Mouse (Mus musculus) kidney, adult 2 months (tissue): ENCODE data around the gene Ddc. TPM values are rescaled to one million over a fixed set of nuclear protein-coding genes. Genes with fewer than 3 reads are reported as not detected.

Experiments used
- DNase-seq: peaks from one replicate; pipeline ENCODE4 v3.0.0; 2021
- H3K27ac ChIP-seq: fragments of 200-500 bp; 2 replicates; pipeline ENCODE4 v1.5.1; 2012; ENCODE audit warnings: low read depth, low read length, control low read depth, inconsistent platforms; ENCODE audit not compliant: insufficient read depth
- H3K27me3 ChIP-seq: fragments of 200-500 bp; replicated peaks from 2 replicates; pipeline ENCODE4 v1.6.1; 2012; ENCODE audit warnings: mild to moderate bottlenecking, moderate library complexity, low read length, inconsistent platforms; ENCODE audit not compliant: control insufficient read depth, insufficient read depth
- H3K36me3 ChIP-seq: fragments of 200-500 bp; 2 replicates; pipeline ENCODE4 v1.6.1; 2012; ENCODE audit warnings: mild to moderate bottlenecking, moderate library complexity, low read length, inconsistent platforms; ENCODE audit not compliant: control insufficient read depth, insufficient read depth
- H3K4me1 ChIP-seq: fragments of 200-500 bp; 2 replicates; pipeline ENCODE4 v1.6.1; 2011; ENCODE audit warnings: low read length; ENCODE audit not compliant: control insufficient read depth, insufficient read depth
- H3K4me3 ChIP-seq: fragments of 200-500 bp; 2 replicates; pipeline ENCODE4 v1.5.1; 2011; ENCODE audit warnings: mild to moderate bottlenecking, low read depth, low read length, control low read depth; ENCODE audit not compliant: insufficient read depth
- CTCF ChIP-seq: fragments of 200-500 bp; conservative IDR thresholded peaks from 2 replicates; pipeline ENCODE4 v1.5.1; 2011; ENCODE audit warnings: low read depth, mild to moderate bottlenecking, control low read depth, low read length, moderate library complexity, mixed read lengths; ENCODE audit not compliant: insufficient read depth, insufficient read length
- POLR2A ChIP-seq: fragments of 200-500 bp; IDR thresholded peaks from one replicate; pipeline ENCODE4 v1.6.1; 2011; ENCODE audit warnings: low read depth, low read length, control low read depth
- WGBS: fragments of 180-500 bp; shearing (Covaris S2); methylation state at CpG from one replicate; pipeline ENCODE4 v1.1.7; 2018; 5-methylcytosine and 5-hydroxymethylcytosine counted together
- polyA plus RNA-seq: library from polyadenylated mRNA; depleted of rRNA; stranded (reverse); fragments of >200 nt; gene quantifications from 2 replicates; pipeline ENCODE4 v1.2.3, GENCODE M21; 2012

Ddc gene
- polyA plus RNA-seq, 1 experiment: 103 TPM

- WGBS: 84% methylated on average over 5 of the region's 5 CpGs
- Histone ChIP-seq H3K27ac (no peak overlapping the region), H3K27me3 (no peaks in the 10 kb centered on the region), H3K4me3 (no peak overlapping the region), H3K4me1 (peaks cover 5% of the 10 kb centered on the region; the same call in 1 of the 2 replicates), H3K36me3 (no peaks in the 10 kb centered on the region)
- DNase-seq: no peak
- TF ChIP-seq CTCF: no peak
- no peak for TF ChIP-seq POLR2A
Measured at GRCm38 (mm10) chr11:11940833-11941681, 43.1 kb upstream of the Ddc start.

GRCm38 (mm10) chr11:11939611-11940010 is 41.7 kb upstream of the Ddc start:
- Histone ChIP-seq H3K36me3 (no peaks in the 10 kb centered on the region), H3K27ac (no peak overlapping the region), H3K4me3 (no peak overlapping the region), H3K27me3 (no peaks in the 10 kb centered on the region), H3K4me1 (peaks cover 5% of the 10 kb centered on the region; the same call in 1 of the 2 replicates)
- DNase-seq: no peak
- TF ChIP-seq CTCF (no peak), POLR2A (no peak)
- WGBS: 87% methylated on average over 3 of the region's 3 CpGs

GRCm38 (mm10) chr11:11938591-11938990 is 40.6 kb upstream of the Ddc start:
- DNase-seq: no peak
- no peaks in the 10 kb centered on the region for H3K36me3 ChIP-seq
- no peak overlapping the region for H3K27ac ChIP-seq

GRCm38 (mm10) chr11:11937340-11938030 is 39.5 kb upstream of the Ddc start:
- Histone ChIP-seq H3K36me3 (no peaks in the 10 kb centered on the region), H3K27me3 (no peaks in the 10 kb centered on the region), H3K4me3 (no peak overlapping the region), H3K4me1 (peaks cover 2% of the 10 kb centered on the region; the same call in 1 of the 2 replicates), H3K27ac (no peak overlapping the region)
- DNase-seq: no peak
- 76% methylated on average over 10 of the region's 10 CpGs for WGBS
- TF ChIP-seq CTCF (no peak), POLR2A (no peak)

More at GRCm38 (mm10) chr11:11938591-11938990, 40.6 kb upstream of the Ddc start:
- no peaks in the 10 kb centered on the region for H3K27me3 ChIP-seq
- H3K4me1 ChIP-seq: peaks cover 5% of the 10 kb centered on the region; the same call in 1 of the 2 replicates
- 96% methylated on average over 1 of the region's 1 CpGs for WGBS
- H3K4me3 ChIP-seq: no peak overlapping the region
- TF ChIP-seq CTCF (no peak), POLR2A (no peak)

- H3K36me3 ChIP-seq: no peaks in the 10 kb centered on the region
- TF ChIP-seq CTCF: no peak
- no peak for TF ChIP-seq POLR2A
- no peak for DNase-seq
Measured at GRCm38 (mm10) chr11:11934808-11935207, 36.9 kb upstream of the Ddc start.

GRCm38 (mm10) chr11:11932102-11932789 is 34.3 kb upstream of the Ddc start:
- TF ChIP-seq POLR2A (no peak), CTCF (no peak)
- no peak overlapping the region for H3K27ac ChIP-seq
- no peaks in the 10 kb centered on the region for H3K36me3 ChIP-seq
- H3K4me1 ChIP-seq: 0 out of 2 replicates have a peak, but pooled peaks cover 4% of the 10 kb centered on the region
- no peak for DNase-seq
- no peaks in the 10 kb centered on the region for H3K27me3 ChIP-seq
- WGBS: 72% methylated on average over 11 of the region's 11 CpGs
- H3K4me3 ChIP-seq: no peak overlapping the region

More at GRCm38 (mm10) chr11:11934808-11935207, 36.9 kb upstream of the Ddc start:
- Histone ChIP-seq H3K4me1 (no peaks in the 10 kb centered on the region), H3K4me3 (no peak overlapping the region), H3K27me3 (no peaks in the 10 kb centered on the region), H3K27ac (no peak overlapping the region)
- 83% methylated on average over 8 of the region's 8 CpGs for WGBS
